Mouse (Mus musculus) right cerebral cortex, adult 2 months (tissue): ENCODE results near the gene Rbm47.

Source experiments
- DNase-seq, 2 experiments: peaks; one replicate each; pipeline ENCODE4 v3.0.0; 2021 to 2022; ENCODE audit warnings: low spot score in 2 of 2

Gene Rbm47

GRCm38 (mm10) chr5:66068068-66068920 is 104.6 kb downstream of the Rbm47 start:
- no peak for DNase-seq

- DNase-seq = no peak
These were observed 105.7 kb downstream of the Rbm47 start for GRCm38 (mm10) chr5:66067219-66067618.

- DNase-seq = no peak
These were observed 110.0 kb downstream of the Rbm47 start for GRCm38 (mm10) chr5:66062930-66063220.

GRCm38 (mm10) chr5:66062046-66062929 is 110.6 kb downstream of the Rbm47 start:
- DNase-seq = no peak

GRCm38 (mm10) chr5:66061667-66062045 is 111.3 kb downstream of the Rbm47 start:
- DNase-seq = no peak

- DNase-seq = no peak
These were observed 114.1 kb downstream of the Rbm47 start for GRCm38 (mm10) chr5:66058844-66059243.

- no peak for DNase-seq
These were observed 116.2 kb downstream of the Rbm47 start for GRCm38 (mm10) chr5:66056680-66057079.

GRCm38 (mm10) chr5:66054394-66054793 is 118.5 kb downstream of the Rbm47 start:
- no peak for DNase-seq

- no peak for DNase-seq
These were observed 120.0 kb downstream of the Rbm47 start for GRCm38 (mm10) chr5:66052777-66053548.

- DNase-seq = no peak
These were observed 122.1 kb downstream of the Rbm47 start for GRCm38 (mm10) chr5:66050841-66051240.

- DNase-seq = no peak
These were observed 126.6 kb downstream of the Rbm47 start for GRCm38 (mm10) chr5:66046356-66046755.

- DNase-seq = no peak
These were observed 129.0 kb downstream of the Rbm47 start for GRCm38 (mm10) chr5:66043897-66044296.

GRCm38 (mm10) chr5:66042651-66043340 is 130.1 kb downstream of the Rbm47 start:
- DNase-seq = no peak

- DNase-seq = no peak
These were observed 132.1 kb downstream of the Rbm47 start for GRCm38 (mm10) chr5:66040744-66041279.

- DNase-seq = no peak
These were observed 133.1 kb downstream of the Rbm47 start for GRCm38 (mm10) chr5:66039813-66040212.

- no peak for DNase-seq
These were observed 135.9 kb downstream of the Rbm47 start for GRCm38 (mm10) chr5:66037066-66037465.

- no peak for DNase-seq
These were observed 136.4 kb downstream of the Rbm47 start for GRCm38 (mm10) chr5:66036440-66037054.

GRCm38 (mm10) chr5:66034375-66035195 is 138.3 kb downstream of the Rbm47 start:
- DNase-seq = no peak

GRCm38 (mm10) chr5:66032826-66033225 is 140.1 kb downstream of the Rbm47 start:
- DNase-seq = no peak

- DNase-seq = no peak
These were observed 141.2 kb downstream of the Rbm47 start for GRCm38 (mm10) chr5:66031699-66032098.
